Mouse (Mus musculus) embryo, embryonic 10.5 days (tissue): Measurements from ENCODE around the gene Zbtb20.

Experiments
- DNase-seq: peaks from one replicate; pipeline ENCODE4 v3.0.0-alpha.2; 2015; ENCODE audit warnings: low spot score

Zbtb20 gene

GRCm38 (mm10) chr16:43454370-43454934 lies 578.8 kb downstream of the Zbtb20 start:
- no peak for DNase-seq

GRCm38 (mm10) chr16:43456446-43457172 lies 580.9 kb downstream of the Zbtb20 start:
- DNase-seq: no peak

GRCm38 (mm10) chr16:43457814-43458213 lies 582.1 kb downstream of the Zbtb20 start:
- no peak for DNase-seq

- DNase-seq: no peak
Measured at GRCm38 (mm10) chr16:43458726-43459223, 583.1 kb downstream of the Zbtb20 start.

- DNase-seq: no peak
Measured at GRCm38 (mm10) chr16:43461745-43462378, 586.2 kb downstream of the Zbtb20 start.

- DNase-seq: peak; percentile 62
Measured at GRCm38 (mm10) chr16:43462470-43463455, 587.1 kb downstream of the Zbtb20 start.

- DNase-seq: no peak
Measured at GRCm38 (mm10) chr16:43463684-43464475, 588.2 kb downstream of the Zbtb20 start.

- no peak for DNase-seq
Measured at GRCm38 (mm10) chr16:43464476-43465080, 588.9 kb downstream of the Zbtb20 start.

- no peak for DNase-seq
Measured at GRCm38 (mm10) chr16:43465368-43465839, 589.7 kb downstream of the Zbtb20 start.

- no peak for DNase-seq
Measured at GRCm38 (mm10) chr16:43465921-43466748, 590.5 kb downstream of the Zbtb20 start.

GRCm38 (mm10) chr16:43466749-43467065 lies 591.0 kb downstream of the Zbtb20 start:
- DNase-seq: no peak

- DNase-seq: no peak
Measured at GRCm38 (mm10) chr16:43471060-43471459, 595.4 kb downstream of the Zbtb20 start.

- DNase-seq: no peak
Measured at GRCm38 (mm10) chr16:43474941-43475728, 599.5 kb downstream of the Zbtb20 start.

- DNase-seq: no peak
Measured at GRCm38 (mm10) chr16:43476921-43477320, 601.2 kb downstream of the Zbtb20 start.

- no peak for DNase-seq
Measured at GRCm38 (mm10) chr16:43478352-43478751, 602.7 kb downstream of the Zbtb20 start.

GRCm38 (mm10) chr16:43480532-43480931 lies 604.9 kb downstream of the Zbtb20 start:
- no peak for DNase-seq

GRCm38 (mm10) chr16:43482125-43482524 lies 606.4 kb downstream of the Zbtb20 start:
- no peak for DNase-seq

GRCm38 (mm10) chr16:43482738-43483137 lies 607.1 kb downstream of the Zbtb20 start:
- DNase-seq: no peak

GRCm38 (mm10) chr16:43484400-43484799 lies 608.7 kb downstream of the Zbtb20 start:
- no peak for DNase-seq
